Mouse (Mus musculus) heart, embryonic 14.5 days (tissue): Measurements from ENCODE around the gene Ino80b. TPM values are rescaled to one million over a fixed set of nuclear protein-coding genes. Genes with fewer than 3 reads are reported as not detected.

Experiments used
- ATAC-seq: fragments of 200-750 bp; cut with Nextera tagmentation; 2 replicates; pipeline ENCODE4 v1.8.0; 2017; ENCODE audit warnings: low read depth, moderate TSS enrichment; ENCODE audit not compliant: insufficient number of reproducible peaks, insufficient read depth, low FRiP score
- H3K27ac ChIP-seq, 2 experiments: fragments of 200-500 bp in 1 of 2; fragments of 300-500 bp in 1 of 2; sonication (generic) in 1 of 2; replicated peaks in 1 of 2; 2 replicates each; pipeline ENCODE4 v1.5.1; 2012 to 2014; ENCODE audit warnings: low read depth in 2 of 2, low read length in 2 of 2, control low read depth in 1 of 2, mild to moderate bottlenecking in 1 of 2, mixed read lengths in 1 of 2; ENCODE audit not compliant: control insufficient read depth in 1 of 2, insufficient read depth in 1 of 2
- H3K27me3 ChIP-seq: fragments of 300-500 bp; sonication (generic); 2 replicates; pipeline ENCODE4 v1.6.1; 2014; ENCODE audit warnings: mild to moderate bottlenecking, low read length, control low read depth; ENCODE audit not compliant: control insufficient read depth, insufficient read depth
- H3K36me3 ChIP-seq: fragments of 300-500 bp; sonication (generic); 2 replicates; pipeline ENCODE4 v1.6.1; 2014; ENCODE audit warnings: mild to moderate bottlenecking, control low read depth, low read length, mixed read lengths; ENCODE audit not compliant: control insufficient read depth, insufficient read depth
- H3K4me1 ChIP-seq, 2 experiments: fragments of 200-500 bp in 1 of 2; fragments of 300-500 bp in 1 of 2; sonication (generic) in 1 of 2; 2 replicates each; pipeline ENCODE4 v1.6.1; 2012 to 2014; ENCODE audit warnings: low read length in 2 of 2, control low read depth in 1 of 2, mixed read lengths in 1 of 2; ENCODE audit not compliant: control insufficient read depth in 2 of 2, insufficient read depth in 2 of 2
- H3K4me2 ChIP-seq: fragments of 300-500 bp; sonication (generic); 2 replicates; pipeline ENCODE4 v1.6.1; 2014; ENCODE audit warnings: mild to moderate bottlenecking, low read length
- H3K4me3 ChIP-seq, 2 experiments: fragments of 200-500 bp in 1 of 2; fragments of 300-500 bp in 1 of 2; sonication (generic) in 1 of 2; 2 replicates each; pipeline ENCODE4 v1.5.1; 2012 to 2014; ENCODE audit warnings: low read length in 2 of 2, mild to moderate bottlenecking in 2 of 2, control low read depth in 1 of 2, low read depth in 1 of 2, moderate library complexity in 1 of 2; ENCODE audit not compliant: control insufficient read depth in 1 of 2, insufficient read depth in 1 of 2
- H3K9ac ChIP-seq: fragments of 300-500 bp; sonication (generic); 2 replicates; pipeline ENCODE4 v1.6.1; 2014; ENCODE audit warnings: mild to moderate bottlenecking, low read length
- H3K9me3 ChIP-seq: fragments of 300-500 bp; sonication (generic); 2 replicates; pipeline ENCODE4 v1.6.1; 2016; ENCODE audit warnings: low read length, control low read depth; ENCODE audit not compliant: control insufficient read depth
- WGBS: fragments of 180-500 bp; shearing (Covaris S2); extraction: QIAGEN DNeasy Blood & Tissue Kit; methylation state at CpG from one replicate; pipeline ENCODE4 v1.1.7; 2014; 5-methylcytosine and 5-hydroxymethylcytosine counted together
- polyA plus RNA-seq: library from polyadenylated mRNA; unstranded; fragments of >200 nt; fragmentation: Nextera tagmentation; extraction: Ambion mirVana; gene quantifications from 2 replicates; pipeline ENCODE4 v1.2.1, GENCODE M21; 2014

Gene Ino80b
- polyA plus RNA-seq, 1 experiment from 2014 or later: 11.3 TPM

DNA sequence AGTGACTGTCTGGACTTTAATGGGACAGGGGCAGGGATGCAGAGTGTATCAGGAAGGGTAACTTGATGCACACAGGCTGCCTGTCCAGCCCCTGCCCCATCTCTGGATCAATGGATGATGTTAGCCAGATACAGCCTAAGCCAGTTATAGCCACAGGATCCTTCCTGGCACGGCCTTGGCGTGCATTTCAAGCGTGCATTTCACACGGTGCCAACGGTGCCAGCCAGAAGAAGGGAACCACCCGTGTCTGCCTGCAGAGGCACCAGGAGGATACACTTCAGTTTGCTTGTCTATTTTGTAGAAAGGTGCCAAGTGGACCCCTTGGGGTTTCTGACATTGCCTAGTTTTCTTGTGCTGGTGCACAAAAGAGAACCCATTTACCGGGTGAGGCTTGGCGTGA, 14.8 kb upstream of the Ino80b start:
- no peak overlapping the region for H3K27ac ChIP-seq
- H3K27me3 ChIP-seq: no peaks in the 10 kb centered on the region
- H3K9me3 ChIP-seq: no peaks in the 10 kb centered on the region
- H3K4me3 ChIP-seq: no peak overlapping the region
- H3K4me2 ChIP-seq: no peak overlapping the region
- no peak overlapping the region for H3K9ac ChIP-seq
- no peak for ATAC-seq
- H3K36me3 ChIP-seq: no peaks in the 10 kb centered on the region; the same call in 1 of the 2 replicates
- 91% methylated on average over 8 of the region's 8 CpGs for WGBS
- peaks cover 30 to 38% of the 10 kb centered on the region in 2 experiments for H3K4me1 ChIP-seq

DNA sequence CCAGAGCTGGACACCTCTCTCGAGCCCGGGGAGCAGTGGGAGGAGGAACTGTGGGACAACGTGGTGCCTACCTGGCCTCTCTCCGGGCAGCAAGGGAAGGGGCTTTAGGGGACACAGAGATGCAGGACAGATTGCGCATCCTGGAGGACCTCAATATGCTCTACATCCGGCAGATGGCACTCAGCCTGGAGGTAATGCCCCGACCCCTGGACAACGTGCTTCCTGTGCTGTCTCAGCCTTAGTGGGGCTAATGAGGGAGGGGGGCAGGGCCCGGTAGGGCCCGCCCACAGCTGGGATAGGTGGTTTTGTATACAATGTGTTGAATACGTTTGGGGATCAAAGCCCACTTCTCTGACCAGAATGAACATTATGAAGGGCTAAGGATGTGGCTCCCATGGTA, 12.8 kb upstream of the Ino80b start:
- peak; percentile 32; the same call in 1 of the 2 replicates for ATAC-seq
- Histone ChIP-seq H3K36me3 (no peaks in the 10 kb centered on the region; the same call in 1 of the 2 replicates), H3K4me1 (peaks cover 30 to 38% of the 10 kb centered on the region in 2 experiments), H3K27me3 (no peaks in the 10 kb centered on the region), H3K4me2 (peak overlapping the region; percentile 85), H3K9ac (peak overlapping the region; percentile 95), H3K27ac (peak overlapping the region; percentile 99 to 100), H3K9me3 (no peaks in the 10 kb centered on the region), H3K4me3 (peak overlapping the region; percentile 63 to 64)
- WGBS: 0% methylated on average over 11 of the region's 11 CpGs

DNA sequence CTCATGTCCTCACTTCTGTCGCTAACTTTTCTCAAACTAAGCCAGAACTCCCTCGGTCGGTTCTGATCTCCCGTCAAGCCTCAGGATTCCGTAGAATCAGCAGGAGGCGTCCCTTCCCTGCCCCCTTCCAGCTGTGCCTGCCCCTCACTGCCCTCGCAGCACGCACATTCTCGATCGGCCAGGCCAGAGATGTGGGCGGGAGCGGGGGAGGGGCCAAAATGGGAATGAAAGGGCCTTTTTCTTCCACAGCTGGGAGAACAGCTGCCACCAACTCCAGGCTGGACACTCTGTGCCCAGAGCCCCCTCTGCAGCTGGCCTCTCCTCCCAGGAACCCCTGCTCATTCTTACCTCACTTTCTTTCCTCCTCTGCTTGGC, 12.3 kb upstream of the Ino80b start:
- Histone ChIP-seq H3K9me3 (no peaks in the 10 kb centered on the region), H3K4me1 (peaks cover 26 to 35% of the 10 kb centered on the region in 2 experiments), H3K4me3 (peak overlapping the region; percentile 63 to 64), H3K36me3 (no peaks in the 10 kb centered on the region; the same call in 1 of the 2 replicates), H3K4me2 (peak overlapping the region; percentile 85), H3K27me3 (no peaks in the 10 kb centered on the region), H3K27ac (peak overlapping the region; percentile 99 to 100), H3K9ac (peak overlapping the region; percentile 95)
- 0% methylated on average over 12 of the region's 12 CpGs for WGBS
- peak; percentile 70 for ATAC-seq

DNA sequence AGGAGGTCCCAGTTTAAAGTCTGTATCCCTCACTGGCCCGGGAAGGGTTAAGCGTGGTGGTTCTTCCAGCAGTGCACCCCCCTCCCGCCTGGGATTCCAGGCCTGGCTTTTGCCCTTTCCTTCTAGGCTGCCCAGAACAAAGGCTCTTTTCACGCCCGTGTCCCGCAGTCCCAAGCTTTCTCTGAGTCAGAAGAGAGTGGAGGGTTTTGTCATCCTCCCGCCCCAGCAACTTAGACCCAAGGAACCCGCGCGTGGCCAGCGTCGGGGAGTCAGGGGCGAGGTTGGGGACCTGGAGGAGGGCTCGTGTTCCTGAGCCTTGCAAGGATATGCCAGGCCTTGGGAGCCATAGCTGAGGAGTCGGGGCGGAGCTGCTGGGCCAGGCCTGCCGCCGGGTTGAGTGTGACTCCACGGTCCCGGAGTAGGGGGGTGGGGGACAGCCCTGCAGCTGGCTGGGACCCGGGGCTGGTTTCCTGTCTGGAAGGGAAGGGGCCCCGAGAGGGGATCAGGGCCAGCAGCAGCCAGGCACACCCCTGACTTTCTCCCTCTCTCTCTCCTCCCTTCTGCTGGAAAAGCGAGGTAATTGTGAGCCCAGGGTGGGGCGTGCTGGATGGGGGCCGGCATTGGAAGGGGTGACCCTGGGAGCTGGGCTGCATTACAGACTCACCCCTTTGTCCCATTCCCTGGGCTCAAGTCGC, 11.8 kb upstream of the Ino80b start:
- H3K4me1 ChIP-seq: peaks cover 21 to 31% of the 10 kb centered on the region in 2 experiments
- no peaks in the 10 kb centered on the region for H3K9me3 ChIP-seq
- peak overlapping the region; percentile 95 for H3K9ac ChIP-seq
- H3K27me3 ChIP-seq: no peaks in the 10 kb centered on the region
- no peaks in the 10 kb centered on the region; the same call in 1 of the 2 replicates for H3K36me3 ChIP-seq
- H3K4me2 ChIP-seq: peak overlapping the region; percentile 85
- under 1% methylated on average over 25 of the region's 26 CpGs for WGBS
- peak overlapping the region; percentile 99 to 100 for H3K27ac ChIP-seq
- peak overlapping the region; percentile 63 to 64 for H3K4me3 ChIP-seq
- peak; percentile 83 for ATAC-seq

DNA sequence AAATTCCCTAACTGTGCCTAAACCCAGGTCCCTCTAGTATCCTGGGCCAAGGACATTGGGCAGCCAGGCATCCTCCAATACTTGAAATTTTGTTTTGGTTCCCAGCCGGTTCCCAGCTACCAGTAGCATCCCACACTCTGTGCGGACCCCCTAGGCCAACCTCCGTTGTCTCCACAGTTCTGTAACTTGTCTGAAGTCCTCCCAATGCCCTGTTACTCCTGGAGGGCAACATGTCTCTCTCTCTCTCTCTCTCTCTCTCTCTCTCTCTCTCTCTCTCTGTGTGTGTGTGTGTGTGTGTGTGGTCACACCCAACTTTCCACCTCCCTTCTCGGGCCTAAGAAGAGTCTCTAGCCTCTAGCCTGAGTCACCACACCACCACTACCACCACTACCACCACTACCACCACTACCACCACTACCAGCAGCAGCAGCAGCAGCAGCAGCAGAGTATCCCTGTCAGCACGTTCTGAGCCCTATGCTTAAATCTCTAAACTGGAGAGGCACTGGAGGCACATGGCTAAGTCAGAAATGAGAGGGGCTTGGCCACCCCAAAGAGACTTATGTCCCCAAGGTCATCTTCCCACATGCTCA, 11.2 kb upstream of the Ino80b start:
- Histone ChIP-seq H3K27me3 (no peaks in the 10 kb centered on the region), H3K4me1 (peaks cover 16 to 25% of the 10 kb centered on the region in 2 experiments), H3K9me3 (no peaks in the 10 kb centered on the region), H3K27ac (peak overlapping the region; percentile 99 to 100), H3K4me2 (peak overlapping the region; percentile 85), H3K9ac (peak overlapping the region; percentile 95), H3K4me3 (peak overlapping the region; percentile 63 to 64), H3K36me3 (no peaks in the 10 kb centered on the region; the same call in 1 of the 2 replicates)
- 0 out of 2 replicates have a peak, but pooled peaks have one; percentile 1 for ATAC-seq
- WGBS: 27% methylated on average over 5 of the region's 5 CpGs

DNA sequence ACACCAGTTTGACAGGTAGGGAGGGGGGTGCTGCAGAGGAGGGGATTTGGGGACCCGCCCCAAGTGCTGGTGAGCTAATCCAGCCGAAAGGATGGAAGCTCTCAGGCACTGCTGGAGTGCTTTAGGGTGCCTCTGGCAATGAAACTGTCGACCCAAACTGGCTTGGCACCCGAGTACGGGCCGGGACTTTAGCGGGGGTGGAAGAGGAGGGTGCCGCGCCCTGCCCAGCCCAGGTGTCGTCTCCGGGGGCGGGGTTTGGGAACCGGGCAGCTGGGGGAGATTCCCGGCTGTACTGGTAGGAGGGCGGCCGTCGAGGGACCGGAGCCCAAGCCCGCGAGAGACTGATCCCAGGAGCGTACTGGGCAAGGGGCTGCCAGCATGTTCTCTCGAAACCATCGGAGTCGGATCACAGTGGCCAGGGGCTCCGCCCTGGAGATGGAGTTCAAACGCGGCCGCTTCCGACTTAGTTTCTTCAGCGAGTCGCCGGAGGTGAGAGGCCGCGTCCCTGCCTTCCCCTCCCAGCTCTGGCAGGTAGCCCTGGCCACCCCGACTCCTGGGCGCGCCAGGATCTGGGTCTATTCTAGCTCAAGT, 10.4 kb upstream of the Ino80b start:
- Histone ChIP-seq H3K4me3 (peak overlapping the region; percentile 63 to 64), H3K4me2 (peak overlapping the region; percentile 85), H3K36me3 (no peaks in the 10 kb centered on the region; the same call in 1 of the 2 replicates), H3K9ac (peak overlapping the region; percentile 95), H3K4me1 (peaks cover 14 to 24% of the 10 kb centered on the region in 2 experiments), H3K27ac (peak overlapping the region in 1 of 2 experiments; percentile 100; a peak in 2 of 4 replicates), H3K27me3 (no peaks in the 10 kb centered on the region), H3K9me3 (no peaks in the 10 kb centered on the region)
- WGBS: 4% methylated on average over 37 of the region's 37 CpGs
- ATAC-seq: no peak

DNA sequence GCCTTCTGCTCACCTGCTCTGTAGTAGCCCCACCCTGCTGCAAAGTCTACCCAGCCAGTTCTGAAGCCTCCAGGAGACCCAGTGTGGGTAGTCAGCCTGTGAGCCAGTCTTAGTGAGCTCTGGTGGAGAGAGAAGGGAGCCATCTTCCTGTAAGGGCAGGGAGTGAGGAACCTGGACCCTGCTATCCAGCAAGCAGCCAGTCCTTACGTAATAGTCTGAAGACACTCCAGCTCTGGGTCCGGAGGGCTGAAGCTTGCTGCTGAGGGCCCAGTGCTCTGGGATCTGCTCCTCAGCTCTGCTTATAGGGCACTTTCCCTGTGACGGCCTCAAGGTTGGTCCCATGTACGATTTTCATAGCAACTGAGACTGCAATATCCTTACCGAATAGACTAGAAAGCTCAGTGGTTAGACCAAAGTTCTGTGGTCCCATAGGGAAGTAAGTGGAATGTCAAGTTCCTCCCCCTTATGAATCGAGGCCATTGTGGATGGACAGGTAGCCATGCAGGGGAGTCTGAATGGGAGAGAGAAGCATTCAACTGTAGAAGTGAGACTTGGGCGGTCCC, 9.8 kb upstream of the Ino80b start, which contains the start of gene Rtkn:
TSS of gene Rtkn (plus strand) at position 513 of the 563 bp plus-strand sequence.
- Histone ChIP-seq H3K4me1 (peaks cover 14 to 24% of the 10 kb centered on the region in 2 experiments), H3K9me3 (no peaks in the 10 kb centered on the region), H3K27ac (peak within 1 kb of the TSS; percentile 99 to 100), H3K4me2 (peak within 1 kb of the TSS; percentile 85), H3K27me3 (no peaks in the 10 kb centered on the region), H3K9ac (peak within 1 kb of the TSS; percentile 95), H3K36me3 (no peaks in the 10 kb centered on the region; the same call in 1 of the 2 replicates), H3K4me3 (peak within 1 kb of the TSS; percentile 63 to 64)
- WGBS: 63% methylated on average over 7 of the region's 7 CpGs
- no peak for ATAC-seq
